Mouse (Mus musculus): ENCODE measurements around the gene Vwce. TPM values are rescaled to one million over a fixed set of nuclear protein-coding genes. Genes with fewer than 3 reads are reported as not detected.
A peak's percentile ranks its signal among the peaks of the same experiment; 100 is the strongest.

Vwce gene
- polyA plus RNA-seq, 1 experiment from 2014 or later = 1.6 TPM

- Histone ChIP-seq H3K4me2 (no peak overlapping the region), H3K9me3 (no peaks in the 10 kb centered on the region), H3K27ac (0 out of 2 replicates have a peak overlapping the region, but pooled peaks have one; percentile 9), H3K27me3 (replicated peaks) (no peaks in the 10 kb centered on the region), H3K4me3 (no peak overlapping the region), H3K9ac (no peak overlapping the region), H3K4me1 (peaks cover 60% of the 10 kb centered on the region), H3K36me3 (replicated peaks) (no peaks in the 10 kb centered on the region)
- WGBS = 57% methylated on average over 9 of the region's 9 CpGs
- ATAC-seq (replicated peaks) = no peak
Measured at GRCm38 (mm10) chr19:10699851-10700250, 65.8 kb downstream of the Vwce start.

- Histone ChIP-seq H3K9ac (no peak overlapping the region), H3K27me3 (replicated peaks) (no peaks in the 10 kb centered on the region), H3K27ac (no peak overlapping the region), H3K4me3 (no peak overlapping the region), H3K4me2 (no peak overlapping the region), H3K4me1 (peaks cover 54% of the 10 kb centered on the region), H3K9me3 (no peaks in the 10 kb centered on the region), H3K36me3 (replicated peaks) (no peaks in the 10 kb centered on the region)
- no peak for ATAC-seq (replicated peaks)
- 33% methylated on average over 6 of the region's 6 CpGs for WGBS
Measured at GRCm38 (mm10) chr19:10701013-10701726, 67.2 kb downstream of the Vwce start.

DNA sequence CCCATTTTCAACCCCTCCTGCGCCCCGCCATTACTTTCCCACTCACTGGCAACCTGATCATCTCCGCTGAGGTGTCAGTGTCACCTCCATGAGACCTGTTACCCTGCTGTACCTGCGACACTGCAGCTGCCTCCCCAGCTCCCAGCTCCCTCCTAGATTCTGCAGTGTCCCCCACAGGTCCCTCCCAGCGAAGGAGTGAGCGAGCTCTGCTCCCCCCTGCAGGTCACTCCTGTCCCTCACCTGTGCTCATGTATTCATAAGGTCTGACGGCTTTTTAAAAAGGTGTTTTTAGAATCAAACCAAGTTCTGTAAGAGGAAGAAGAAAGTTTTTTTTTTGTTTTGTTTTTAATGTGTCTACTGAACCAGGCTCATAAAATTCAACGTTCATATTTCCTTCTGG is 68.1 kb downstream of the Vwce start:
- H3K27ac ChIP-seq = no peak overlapping the region
- no peaks in the 10 kb centered on the region for H3K36me3 ChIP-seq (replicated peaks)
- no peaks in the 10 kb centered on the region for H3K27me3 ChIP-seq (replicated peaks)
- WGBS = 86% methylated on average over 8 of the region's 8 CpGs
- H3K9me3 ChIP-seq = no peaks in the 10 kb centered on the region
- H3K4me3 ChIP-seq = no peak overlapping the region
- ATAC-seq (replicated peaks) = no peak
- no peak overlapping the region for H3K4me2 ChIP-seq
- H3K9ac ChIP-seq = no peak overlapping the region
- peaks cover 47% of the 10 kb centered on the region for H3K4me1 ChIP-seq

GRCm38 (mm10) chr19:10703470-10703869 is 69.5 kb downstream of the Vwce start:
- WGBS = 94% methylated on average over 8 of the region's 8 CpGs
- ATAC-seq (replicated peaks) = no peak
- Histone ChIP-seq H3K4me3 (no peak overlapping the region), H3K9ac (no peak overlapping the region), H3K9me3 (no peaks in the 10 kb centered on the region), H3K27me3 (replicated peaks) (no peaks in the 10 kb centered on the region), H3K27ac (no peak overlapping the region), H3K36me3 (replicated peaks) (no peaks in the 10 kb centered on the region), H3K4me1 (peaks cover 33% of the 10 kb centered on the region), H3K4me2 (no peak overlapping the region)

DNA sequence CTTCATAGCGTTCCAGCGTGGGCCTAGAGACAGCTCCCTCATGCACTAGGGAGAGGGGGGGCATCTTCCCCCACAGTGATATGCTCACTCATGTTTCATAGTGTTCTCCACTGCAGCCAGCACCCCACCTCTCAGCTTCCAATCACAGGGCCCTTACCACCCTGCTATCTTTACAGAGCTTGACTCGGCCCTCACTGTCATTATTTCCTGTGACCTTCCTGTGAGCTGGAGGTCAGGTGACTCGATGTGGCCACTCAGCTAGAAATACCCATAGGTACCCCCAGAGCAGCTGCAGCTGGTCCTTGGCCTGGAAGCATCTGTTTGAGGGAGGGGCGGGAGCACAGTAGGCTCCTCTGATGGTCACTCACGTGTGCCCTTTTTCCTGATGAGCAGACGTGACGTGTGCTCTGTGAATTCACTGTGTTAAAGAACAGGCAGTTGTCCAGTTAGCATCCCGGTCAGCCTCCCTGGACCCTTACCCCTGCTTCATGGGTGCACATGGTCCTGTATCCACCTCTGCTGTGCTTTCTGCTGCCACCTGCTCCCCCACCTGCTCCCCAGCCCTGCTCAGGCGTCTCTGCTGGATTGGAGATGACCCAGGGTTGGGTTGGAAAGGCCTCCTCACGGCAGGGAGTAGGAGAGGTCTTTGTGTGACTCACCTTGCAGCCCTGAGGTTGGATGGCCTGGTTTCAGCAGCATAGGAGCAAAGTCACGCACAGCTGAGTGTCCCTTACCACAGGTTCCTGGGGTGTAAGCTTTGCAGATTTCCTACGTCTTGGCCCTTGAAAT is 73.3 kb downstream of the Vwce start:
- Histone ChIP-seq H3K27ac (no peak overlapping the region), H3K4me3 (no peak overlapping the region), H3K27me3 (replicated peaks) (no peaks in the 10 kb centered on the region), H3K4me2 (no peak overlapping the region), H3K9me3 (no peaks in the 10 kb centered on the region), H3K9ac (no peak overlapping the region), H3K36me3 (replicated peaks) (peaks cover 16% of the 10 kb centered on the region), H3K4me1 (peaks cover 27% of the 10 kb centered on the region)
- ATAC-seq (replicated peaks) = no peak
- 80% methylated on average over 13 of the region's 13 CpGs for WGBS

DNA sequence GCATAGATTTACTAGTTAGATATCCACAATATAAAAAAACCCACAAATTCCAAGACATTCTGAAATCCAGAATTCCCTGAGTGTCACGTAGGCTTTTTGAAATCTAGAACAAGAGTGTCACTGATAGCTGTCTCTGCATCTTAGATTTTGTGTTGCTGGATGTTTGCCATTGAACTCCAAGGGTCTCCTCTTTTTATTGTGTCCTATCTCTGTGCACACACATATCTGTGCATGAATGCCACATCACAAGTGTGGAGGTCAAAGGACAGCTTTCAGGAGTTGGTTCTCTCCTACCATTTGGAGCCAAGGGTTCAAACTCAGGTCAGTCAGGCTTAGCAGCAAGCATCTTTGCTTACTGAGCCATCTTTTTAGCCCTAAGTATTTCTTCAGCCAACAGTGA is 73.9 kb downstream of the Vwce start:
- ATAC-seq (replicated peaks) = no peak
- WGBS = 88% methylated on average over 1 of the region's 1 CpGs
- Histone ChIP-seq H3K27ac (no peak overlapping the region), H3K4me2 (no peak overlapping the region), H3K4me1 (peaks cover 27% of the 10 kb centered on the region), H3K36me3 (replicated peaks) (peaks cover 22% of the 10 kb centered on the region), H3K9me3 (no peaks in the 10 kb centered on the region), H3K4me3 (no peak overlapping the region), H3K27me3 (replicated peaks) (no peaks in the 10 kb centered on the region), H3K9ac (no peak overlapping the region)

DNA sequence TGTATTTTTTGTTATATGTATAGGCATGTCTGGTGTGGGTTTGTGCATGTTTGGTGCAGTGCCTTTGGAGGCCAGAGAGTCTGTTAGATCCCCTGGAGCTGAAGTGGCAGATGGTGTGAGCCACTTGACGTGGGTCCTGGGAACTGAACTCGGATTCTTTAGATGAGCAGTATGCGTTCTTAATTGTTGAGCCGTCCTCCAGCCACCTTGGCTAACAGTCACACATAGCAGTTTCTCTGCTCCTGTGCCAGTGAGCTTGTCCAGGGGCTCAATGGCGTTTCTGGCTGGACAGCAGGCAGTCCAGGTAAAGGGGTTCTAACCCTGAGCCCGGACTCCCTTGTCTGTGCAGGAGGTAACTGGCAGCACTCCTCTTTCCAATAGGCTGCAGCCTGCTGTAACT is 74.9 kb downstream of the Vwce start:
- no peak for ATAC-seq (replicated peaks)
- Histone ChIP-seq H3K27ac (peak overlapping the region; percentile 80; the same call in 1 of the 2 replicates), H3K4me2 (no peak overlapping the region), H3K36me3 (replicated peaks) (peaks cover 30% of the 10 kb centered on the region), H3K9ac (peak overlapping the region; percentile 12; the same call in 1 of the 2 replicates), H3K27me3 (replicated peaks) (no peaks in the 10 kb centered on the region), H3K9me3 (no peaks in the 10 kb centered on the region), H3K4me1 (peaks cover 27% of the 10 kb centered on the region), H3K4me3 (no peak overlapping the region)
- 53% methylated on average over 6 of the region's 6 CpGs for WGBS

- peak overlapping the region; percentile 12; the same call in 1 of the 2 replicates for H3K9ac ChIP-seq
Measured at GRCm38 (mm10) chr19:10709360-10710087, 75.5 kb downstream of the Vwce start.

DNA sequence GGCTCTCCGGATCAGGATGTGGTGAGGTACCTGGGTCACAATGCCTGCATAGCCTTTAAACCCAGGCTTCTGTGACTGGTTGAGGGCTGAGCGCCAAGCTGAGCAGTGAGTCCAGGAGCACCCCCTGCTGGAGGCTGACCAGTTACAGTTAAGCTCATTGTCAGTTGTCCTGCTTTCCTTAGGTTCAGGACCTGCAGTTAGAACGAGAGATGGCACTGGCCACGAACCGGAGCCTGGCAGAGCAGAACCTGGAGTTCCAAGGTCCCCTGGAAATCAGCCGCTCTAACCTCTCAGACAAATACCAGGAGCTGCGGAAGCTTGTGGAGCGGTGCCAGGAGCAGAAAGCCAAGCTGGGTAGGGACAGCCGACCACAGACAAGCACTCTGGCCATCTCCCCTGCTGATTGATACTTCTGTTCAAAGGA is 76.1 kb downstream of the Vwce start:
- H3K9me3 ChIP-seq = no peaks in the 10 kb centered on the region
- no peak overlapping the region for H3K9ac ChIP-seq
- H3K4me2 ChIP-seq = no peak overlapping the region
- H3K4me3 ChIP-seq = no peak overlapping the region
- H3K27ac ChIP-seq = peak overlapping the region; percentile 80
- ATAC-seq (replicated peaks) = peak; percentile 38; the same call in 1 of the 2 replicates
- no peaks in the 10 kb centered on the region for H3K27me3 ChIP-seq (replicated peaks)
- peaks cover 24% of the 10 kb centered on the region for H3K4me1 ChIP-seq
- 62% methylated on average over 9 of the region's 9 CpGs for WGBS
- H3K36me3 ChIP-seq (replicated peaks) = peaks cover 30% of the 10 kb centered on the region

More at GRCm38 (mm10) chr19:10709360-10710087, 75.5 kb downstream of the Vwce start:
- no peaks in the 10 kb centered on the region for H3K27me3 ChIP-seq (replicated peaks)
- H3K4me3 ChIP-seq = no peak overlapping the region
- H3K27ac ChIP-seq = peak overlapping the region; percentile 80
- 14% methylated on average over 8 of the region's 8 CpGs for WGBS
- H3K4me1 ChIP-seq = peaks cover 27% of the 10 kb centered on the region
- H3K36me3 ChIP-seq (replicated peaks) = peaks cover 30% of the 10 kb centered on the region
- no peaks in the 10 kb centered on the region for H3K9me3 ChIP-seq
- ATAC-seq (replicated peaks) = peak; percentile 76
- H3K4me2 ChIP-seq = no peak overlapping the region

DNA sequence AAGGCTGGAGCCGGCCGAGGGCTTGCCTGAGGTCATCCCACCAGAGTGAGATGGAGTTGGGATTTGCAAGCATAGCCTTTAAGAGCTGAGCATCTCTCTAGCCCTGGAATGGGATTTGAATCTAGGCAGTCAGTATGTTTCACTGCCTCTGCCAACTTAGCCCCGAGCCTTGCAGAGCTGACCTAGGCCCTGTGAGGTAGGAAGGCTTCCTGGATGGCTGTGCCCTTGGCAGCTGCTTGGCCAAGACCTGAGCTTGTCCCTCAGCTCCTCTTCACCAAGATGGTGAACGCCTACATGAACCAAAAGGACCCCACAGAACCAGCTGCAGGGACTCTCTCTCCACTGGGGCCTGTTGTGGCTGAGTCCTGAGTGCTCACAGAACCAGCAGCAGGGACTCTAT is 76.7 kb downstream of the Vwce start:
- Histone ChIP-seq H3K27ac (peak overlapping the region; percentile 80; the same call in 1 of the 2 replicates), H3K4me3 (no peak overlapping the region), H3K9ac (no peak overlapping the region; the same call in 1 of the 2 replicates), H3K9me3 (no peaks in the 10 kb centered on the region), H3K4me2 (no peak overlapping the region), H3K36me3 (replicated peaks) (peaks cover 30% of the 10 kb centered on the region), H3K4me1 (peaks cover 20% of the 10 kb centered on the region), H3K27me3 (replicated peaks) (no peaks in the 10 kb centered on the region)
- WGBS = 90% methylated on average over 4 of the region's 4 CpGs
- ATAC-seq (replicated peaks) = no peak

- Histone ChIP-seq H3K4me3 (no peak overlapping the region), H3K36me3 (replicated peaks) (peaks cover 30% of the 10 kb centered on the region), H3K27ac (no peak overlapping the region), H3K4me2 (no peak overlapping the region), H3K9me3 (no peaks in the 10 kb centered on the region), H3K9ac (no peak overlapping the region), H3K27me3 (replicated peaks) (no peaks in the 10 kb centered on the region), H3K4me1 (peaks cover 20% of the 10 kb centered on the region)
- 93% methylated on average over 7 of the region's 7 CpGs for whole genome bisulfite sequencing
- ATAC-seq (replicated peaks) = no peak
Measured at GRCm38 (mm10) chr19:10712194-10712593, 78.2 kb downstream of the Vwce start.

GRCm38 (mm10) chr19:10712646-10713045 is 78.6 kb downstream of the Vwce start:
- H3K9ac ChIP-seq = no peak overlapping the region
- no peaks in the 10 kb centered on the region for H3K27me3 ChIP-seq (replicated peaks)
- H3K9me3 ChIP-seq = no peaks in the 10 kb centered on the region
- no peak overlapping the region for H3K4me3 ChIP-seq
- H3K27ac ChIP-seq = no peak overlapping the region
- peaks cover 20% of the 10 kb centered on the region for H3K4me1 ChIP-seq
- H3K36me3 ChIP-seq (replicated peaks) = peaks cover 30% of the 10 kb centered on the region
- H3K4me2 ChIP-seq = no peak overlapping the region
- WGBS = 99% methylated on average over 12 of the region's 12 CpGs
- no peak for ATAC-seq (replicated peaks)
